Mouse (Mus musculus): ENCODE results near the gene Ube2m. TPM values are rescaled to one million over a fixed set of nuclear protein-coding genes. Genes with fewer than 3 reads are reported as not detected.

The Ube2m gene
- polyA plus RNA-seq, 1 experiment from 2014 or later, result 199 TPM

DNA sequence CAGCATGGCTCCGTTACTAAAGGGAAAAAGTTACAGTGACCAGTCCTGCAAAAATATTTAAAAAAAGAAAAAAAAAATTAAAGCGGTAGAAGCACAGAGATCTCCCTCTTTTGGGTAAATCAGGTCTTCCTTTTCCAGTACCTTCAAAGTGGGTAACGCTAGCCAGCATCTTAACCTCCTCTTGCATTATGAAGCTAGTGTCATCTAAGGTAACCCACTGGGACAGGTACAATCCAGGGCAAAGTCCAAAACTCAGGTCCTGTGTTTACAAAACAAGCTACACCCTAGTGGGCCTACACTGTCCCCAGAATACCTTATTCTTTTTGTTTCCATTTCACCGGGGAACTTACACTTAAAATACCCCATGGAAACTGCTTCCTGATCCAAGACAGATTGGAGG lies 24.4 kb downstream of the Ube2m start:
- Histone ChIP-seq H3K27me3 (ENCODE audit: control insufficient read depth, insufficient read depth, low read length) (no peaks in the 10 kb centered on the region), H3K9ac (ENCODE audit: low read length) (no peak overlapping the region), H3K4me3 (ENCODE audit: low read depth, low read length) (no peak overlapping the region), H3K36me3 (ENCODE audit: control insufficient read depth, insufficient read depth, low read length) (no peaks in the 10 kb centered on the region), H3K27ac (replicated peaks; ENCODE audit: low read depth, low read length) (no peak overlapping the region), H3K4me2 (ENCODE audit: low read depth, severe bottlenecking) (no peak overlapping the region), H3K9me3 (ENCODE audit: control insufficient read depth, low read length) (no peaks in the 10 kb centered on the region), H3K4me1 (ENCODE audit: control insufficient read depth, insufficient read depth, low read length) (peaks cover 3% of the 10 kb centered on the region; the same call in 1 of the 2 replicates)
- ATAC-seq (ENCODE audit: insufficient number of reproducible peaks, low FRiP score, low TSS enrichment, low read depth) (no peak), DNase-seq (ENCODE audit: low spot score) (no peak)
- WGBS, result 71% methylated on average over 4 of the region's 4 CpGs

GRCm38 (mm10) chr7:13010005-13010908 lies 27.8 kb downstream of the Ube2m start, which contains the start of gene Zbtb45:
Gene Zbtb45, minus strand, starts transcription at chr7:13010034.
- DNase-seq (ENCODE audit: low spot score) (peak; percentile 42), ATAC-seq (ENCODE audit: insufficient number of reproducible peaks, low FRiP score, low TSS enrichment, low read depth) (no peak; the same call in 1 of the 2 replicates)
- peaks cover 9% of the 10 kb centered on the region; the same call in 1 of the 2 replicates for H3K4me1 ChIP-seq (ENCODE audit: control insufficient read depth, insufficient read depth, low read length)
- 18% methylated on average over 26 of the region's 26 CpGs for WGBS
- H3K9me3 ChIP-seq (ENCODE audit: control insufficient read depth, low read length), result no peaks in the 10 kb centered on the region
- peak within 1 kb of the TSS; percentile 95 for H3K27ac ChIP-seq (replicated peaks; ENCODE audit: low read depth, low read length)
- peak within 1 kb of the TSS; percentile 69 for H3K4me2 ChIP-seq (ENCODE audit: low read depth, severe bottlenecking)
- peak within 1 kb of the TSS; percentile 81 for H3K9ac ChIP-seq (ENCODE audit: low read length)
- peaks cover 6% of the 10 kb centered on the region for H3K27me3 ChIP-seq (ENCODE audit: control insufficient read depth, insufficient read depth, low read length)
- peak within 1 kb of the TSS; percentile 61 for H3K4me3 ChIP-seq (ENCODE audit: low read depth, low read length)
- peaks cover 5% of the 10 kb centered on the region; the same call in 1 of the 2 replicates for H3K36me3 ChIP-seq (ENCODE audit: control insufficient read depth, insufficient read depth, low read length)

DNA sequence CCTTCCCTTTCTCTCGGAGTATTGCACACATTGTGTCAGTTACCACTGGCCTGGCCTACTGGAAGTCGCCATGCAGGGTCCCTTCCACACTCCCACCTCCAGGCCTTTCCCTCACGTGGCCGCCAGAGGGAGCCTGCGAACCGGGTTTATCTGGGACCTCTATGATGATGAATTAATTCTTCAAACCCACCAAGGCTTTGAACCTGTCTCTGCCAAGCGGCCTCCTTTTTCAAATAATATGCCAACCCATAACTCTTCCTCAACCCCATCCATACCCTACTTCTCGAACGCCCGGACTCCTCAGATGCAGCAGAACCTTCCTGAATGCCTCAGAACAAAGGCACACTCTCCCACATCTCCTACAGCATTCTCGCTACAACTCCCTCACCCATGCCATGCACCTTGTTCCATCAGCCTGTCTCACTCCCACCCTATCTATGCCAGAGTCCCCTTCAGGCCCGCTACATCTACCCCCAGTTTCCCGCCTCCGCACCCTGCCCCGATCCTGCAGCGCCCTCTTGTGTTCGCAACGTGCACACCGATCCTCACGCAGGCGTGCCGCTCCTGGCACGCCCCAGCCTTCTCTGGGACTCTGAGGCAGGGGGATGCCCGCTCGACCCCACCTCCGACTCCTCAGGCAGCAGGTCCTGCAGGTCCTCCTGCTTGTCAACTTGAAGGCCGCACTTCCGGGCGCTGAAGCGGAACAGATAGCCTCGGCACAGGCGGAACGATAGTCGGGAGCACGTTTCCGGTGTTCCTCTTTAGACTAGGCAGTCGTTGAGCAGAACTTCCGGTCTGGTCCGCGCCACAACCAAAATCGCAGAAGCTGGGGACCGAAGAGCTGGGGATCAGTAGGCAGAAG lies 28.7 kb downstream of the Ube2m start:
- H3K4me1 ChIP-seq (ENCODE audit: control insufficient read depth, insufficient read depth, low read length), result peaks cover 9% of the 10 kb centered on the region; the same call in 1 of the 2 replicates
- DNase-seq (ENCODE audit: low spot score) (peak; percentile 97), ATAC-seq (ENCODE audit: insufficient number of reproducible peaks, low FRiP score, low TSS enrichment, low read depth) (peak; percentile 87)
- WGBS, result under 1% methylated on average over 42 of the region's 42 CpGs
- H3K27ac ChIP-seq (replicated peaks; ENCODE audit: low read depth, low read length), result peak overlapping the region; percentile 95
- peak overlapping the region; percentile 69 for H3K4me2 ChIP-seq (ENCODE audit: low read depth, severe bottlenecking)
- peak overlapping the region; percentile 61 for H3K4me3 ChIP-seq (ENCODE audit: low read depth, low read length)
- no peaks in the 10 kb centered on the region for H3K9me3 ChIP-seq (ENCODE audit: control insufficient read depth, low read length)
- peak overlapping the region; percentile 81 for H3K9ac ChIP-seq (ENCODE audit: low read length)
- H3K36me3 ChIP-seq (ENCODE audit: control insufficient read depth, insufficient read depth, low read length), result peaks cover 5% of the 10 kb centered on the region; the same call in 1 of the 2 replicates
- H3K27me3 ChIP-seq (ENCODE audit: control insufficient read depth, insufficient read depth, low read length), result peaks cover 6% of the 10 kb centered on the region

- DNase-seq (ENCODE audit: low spot score), result no peak
- peaks cover 9% of the 10 kb centered on the region; the same call in 1 of the 2 replicates for H3K4me1 ChIP-seq (ENCODE audit: control insufficient read depth, insufficient read depth, low read length)
- ATAC-seq (ENCODE audit: insufficient number of reproducible peaks, low FRiP score, low TSS enrichment, low read depth), result no peak
- H3K27ac ChIP-seq (replicated peaks; ENCODE audit: low read depth, low read length), result no peak overlapping the region
- peak overlapping the region; percentile 22; the same call in 1 of the 2 replicates for H3K4me2 ChIP-seq (ENCODE audit: low read depth, severe bottlenecking)
- peaks cover 5% of the 10 kb centered on the region for H3K36me3 ChIP-seq (ENCODE audit: control insufficient read depth, insufficient read depth, low read length)
- H3K4me3 ChIP-seq (ENCODE audit: low read depth, low read length), result no peak overlapping the region
- H3K9me3 ChIP-seq (ENCODE audit: control insufficient read depth, low read length), result no peaks in the 10 kb centered on the region
- WGBS, result 31% methylated on average over 57 of the region's 57 CpGs
- peak overlapping the region; percentile 17 for H3K9ac ChIP-seq (ENCODE audit: low read length)
- H3K27me3 ChIP-seq (ENCODE audit: control insufficient read depth, insufficient read depth, low read length), result peaks cover 6% of the 10 kb centered on the region
These were observed 30.6 kb downstream of the Ube2m start for GRCm38 (mm10) chr7:13007341-13008092.

DNA sequence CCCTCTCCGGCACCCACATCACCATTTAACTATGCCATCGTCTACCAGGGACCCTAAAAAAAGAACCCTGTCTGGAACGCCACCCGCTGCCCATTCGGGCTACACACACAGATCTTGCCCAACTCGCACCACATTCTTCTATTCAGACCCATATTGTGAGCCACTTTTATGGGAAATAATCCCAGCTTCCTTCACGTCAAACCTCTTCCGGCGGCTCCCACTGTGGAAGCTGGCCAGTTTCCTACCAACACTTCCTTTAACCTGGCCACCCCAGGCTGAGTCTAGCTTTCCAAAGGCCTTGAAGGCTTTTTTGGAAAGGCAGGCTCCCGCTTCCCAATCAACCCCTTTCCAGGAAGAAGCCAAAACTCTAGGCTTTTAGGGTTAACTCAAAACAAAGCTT lies 31.5 kb downstream of the Ube2m start:
- H3K27ac ChIP-seq (replicated peaks; ENCODE audit: low read depth, low read length), result no peak overlapping the region
- no peaks in the 10 kb centered on the region for H3K9me3 ChIP-seq (ENCODE audit: control insufficient read depth, low read length)
- no peak overlapping the region for H3K4me2 ChIP-seq (ENCODE audit: low read depth, severe bottlenecking)
- H3K27me3 ChIP-seq (ENCODE audit: control insufficient read depth, insufficient read depth, low read length), result peaks cover 6% of the 10 kb centered on the region
- DNase-seq (ENCODE audit: low spot score) (no peak), ATAC-seq (ENCODE audit: insufficient number of reproducible peaks, low FRiP score, low TSS enrichment, low read depth) (no peak)
- no peak overlapping the region for H3K9ac ChIP-seq (ENCODE audit: low read length)
- H3K4me3 ChIP-seq (ENCODE audit: low read depth, low read length), result no peak overlapping the region
- 83% methylated on average over 10 of the region's 10 CpGs for WGBS
- peaks cover 5% of the 10 kb centered on the region for H3K36me3 ChIP-seq (ENCODE audit: control insufficient read depth, insufficient read depth, low read length)
- H3K4me1 ChIP-seq (ENCODE audit: control insufficient read depth, insufficient read depth, low read length), result peaks cover 9% of the 10 kb centered on the region; the same call in 1 of the 2 replicates

- Histone ChIP-seq H3K27me3 (ENCODE audit: control insufficient read depth, insufficient read depth, low read length) (peaks cover 6% of the 10 kb centered on the region), H3K4me2 (ENCODE audit: low read depth, severe bottlenecking) (no peak overlapping the region), H3K9ac (ENCODE audit: low read length) (no peak overlapping the region), H3K36me3 (ENCODE audit: control insufficient read depth, insufficient read depth, low read length) (peaks cover 5% of the 10 kb centered on the region), H3K9me3 (ENCODE audit: control insufficient read depth, low read length) (no peaks in the 10 kb centered on the region), H3K4me3 (ENCODE audit: low read depth, low read length) (no peak overlapping the region), H3K27ac (replicated peaks; ENCODE audit: low read depth, low read length) (no peak overlapping the region), H3K4me1 (ENCODE audit: control insufficient read depth, insufficient read depth, low read length) (peaks cover 9% of the 10 kb centered on the region; the same call in 1 of the 2 replicates)
- DNase-seq (ENCODE audit: low spot score) (no peak), ATAC-seq (ENCODE audit: insufficient number of reproducible peaks, low FRiP score, low TSS enrichment, low read depth) (no peak)
- WGBS, result 88% methylated on average over 17 of the region's 17 CpGs
These were observed 32.1 kb downstream of the Ube2m start for GRCm38 (mm10) chr7:13006011-13006410.

- H3K9ac ChIP-seq (ENCODE audit: low read length), result no peak overlapping the region
- H3K27ac ChIP-seq (replicated peaks; ENCODE audit: low read depth, low read length), result no peak overlapping the region
- H3K9me3 ChIP-seq (ENCODE audit: control insufficient read depth, low read length), result no peaks in the 10 kb centered on the region
- H3K4me2 ChIP-seq (ENCODE audit: low read depth, severe bottlenecking), result no peak overlapping the region
- H3K4me3 ChIP-seq (ENCODE audit: low read depth, low read length), result no peak overlapping the region
- DNase-seq (ENCODE audit: low spot score), result no peak
- peaks cover 6% of the 10 kb centered on the region for H3K27me3 ChIP-seq (ENCODE audit: control insufficient read depth, insufficient read depth, low read length)
- no peak for ATAC-seq (ENCODE audit: insufficient number of reproducible peaks, low FRiP score, low TSS enrichment, low read depth)
- H3K36me3 ChIP-seq (ENCODE audit: control insufficient read depth, insufficient read depth, low read length), result peaks cover 5% of the 10 kb centered on the region
- peaks cover 6% of the 10 kb centered on the region; the same call in 1 of the 2 replicates for H3K4me1 ChIP-seq (ENCODE audit: control insufficient read depth, insufficient read depth, low read length)
- 75% methylated on average over 5 of the region's 5 CpGs for WGBS
These were observed 34.7 kb downstream of the Ube2m start for GRCm38 (mm10) chr7:13003380-13003779.

All from limb, embryonic 11.5 days (tissue).